Mouse (Mus musculus): ENCODE measurements at regions not wholly inside any gene's neighbourhood (a gene's known extent, or its start where the extent isn't known, plus 50 kb on each side); places are given as distances from the start of the nearest gene placed in this dataset.

- no peak overlapping the region for H3K4me3 ChIP-seq (ENCODE audit: low read length)
- no peaks in the 10 kb centered on the region for H3K9me3 ChIP-seq (ENCODE audit: low read length)
- DNase-seq (ENCODE audit: low spot score) = no peak
- no peak overlapping the region for H3K4me2 ChIP-seq (ENCODE audit: low read depth, low read length)
- ATAC-seq = no peak
- 43% methylated on average over 4 of the region's 4 CpGs for WGBS
- H3K9ac ChIP-seq (replicated peaks; ENCODE audit: low read length) = no peak overlapping the region
- H3K27ac ChIP-seq = no peak overlapping the region
- TF ChIP-seq CTCF (IDR thresholded peaks at IDR 0.05; ENCODE audit: low read depth) = no peak
- no peaks in the 10 kb centered on the region for H3K27me3 ChIP-seq (ENCODE audit: insufficient read depth, low read length)
- H3K36me3 ChIP-seq (ENCODE audit: insufficient read depth, low read length) = no peaks in the 10 kb centered on the region
- H3K4me1 ChIP-seq (ENCODE audit: insufficient read depth, low read length) = no peaks in the 10 kb centered on the region
Measured at GRCm38 (mm10) chr1:18598908-18599307, 334.0 kb upstream of the Defb41 start.

GRCm38 (mm10) chr1:18583358-18584128 lies 318.6 kb upstream of the Defb41 start:
- no peaks in the 10 kb centered on the region for H3K9me3 ChIP-seq (ENCODE audit: low read length)
- no peak for TF ChIP-seq CTCF (IDR thresholded peaks at IDR 0.05; ENCODE audit: low read depth)
- no peak overlapping the region for H3K9ac ChIP-seq (replicated peaks; ENCODE audit: low read length)
- H3K27me3 ChIP-seq (ENCODE audit: insufficient read depth, low read length) = no peaks in the 10 kb centered on the region
- ATAC-seq (no peak), DNase-seq (ENCODE audit: low spot score) (no peak)
- no peaks in the 10 kb centered on the region for H3K4me1 ChIP-seq (ENCODE audit: insufficient read depth, low read length)
- no peak overlapping the region for H3K27ac ChIP-seq
- H3K4me3 ChIP-seq (ENCODE audit: low read length) = no peak overlapping the region
- H3K36me3 ChIP-seq (ENCODE audit: insufficient read depth, low read length) = no peaks in the 10 kb centered on the region
- WGBS = 57% methylated on average over 6 of the region's 6 CpGs
- no peak overlapping the region for H3K4me2 ChIP-seq (ENCODE audit: low read depth, low read length)

- H3K4me3 ChIP-seq (ENCODE audit: low read length) = no peak overlapping the region
- H3K4me1 ChIP-seq (ENCODE audit: insufficient read depth, low read length) = no peaks in the 10 kb centered on the region
- H3K4me2 ChIP-seq (ENCODE audit: low read depth, low read length) = no peak overlapping the region
- H3K9ac ChIP-seq (replicated peaks; ENCODE audit: low read length) = no peak overlapping the region
- H3K36me3 ChIP-seq (ENCODE audit: insufficient read depth, low read length) = no peaks in the 10 kb centered on the region
- H3K27me3 ChIP-seq (ENCODE audit: insufficient read depth, low read length) = no peaks in the 10 kb centered on the region
- no peak for ATAC-seq
- H3K9me3 ChIP-seq (ENCODE audit: low read length) = no peaks in the 10 kb centered on the region
- no peak overlapping the region for H3K27ac ChIP-seq
- 87% methylated on average over 2 of the region's 2 CpGs for WGBS
- TF ChIP-seq CTCF (IDR thresholded peaks at IDR 0.05; ENCODE audit: low read depth) = no peak
- DNase-seq (ENCODE audit: low spot score) = no peak
Measured at GRCm38 (mm10) chr1:18578625-18579024, 313.7 kb upstream of the Defb41 start.

GRCm38 (mm10) chr1:18567086-18567485 lies 302.1 kb upstream of the Defb41 start:
- ATAC-seq = no peak
- H3K4me1 ChIP-seq (ENCODE audit: insufficient read depth, low read length) = no peaks in the 10 kb centered on the region
- WGBS = 71% methylated on average over 2 of the region's 2 CpGs

DNA sequence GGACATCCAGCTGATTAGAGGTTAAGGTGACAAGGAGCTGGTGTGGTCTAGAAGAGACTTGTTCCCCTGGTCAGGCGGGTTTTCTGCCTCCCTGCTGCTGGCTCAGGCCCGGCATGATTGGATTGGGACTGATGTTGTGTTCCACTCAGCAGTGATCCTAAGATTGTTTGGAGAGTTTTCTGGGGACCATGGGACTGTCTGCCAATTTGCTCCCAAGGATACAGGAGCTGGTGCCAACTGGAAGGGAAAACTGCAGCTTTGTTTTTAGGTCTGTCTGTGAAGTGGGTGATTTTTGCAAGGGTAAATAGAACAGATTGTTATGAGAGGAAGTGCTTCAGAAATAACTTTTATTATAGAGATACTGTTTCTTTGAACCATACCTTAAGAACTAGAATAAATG lies 286.3 kb upstream of the Defb41 start:
- DNase-seq (ENCODE audit: low spot score) = peak; percentile 11

More at GRCm38 (mm10) chr1:18567086-18567485, 302.1 kb upstream of the Defb41 start:
- Histone ChIP-seq H3K27me3 (ENCODE audit: insufficient read depth, low read length) (no peaks in the 10 kb centered on the region), H3K27ac (no peak overlapping the region), H3K9me3 (ENCODE audit: low read length) (no peaks in the 10 kb centered on the region), H3K4me2 (ENCODE audit: low read depth, low read length) (no peak overlapping the region), H3K4me3 (ENCODE audit: low read length) (no peak overlapping the region), H3K9ac (replicated peaks; ENCODE audit: low read length) (no peak overlapping the region), H3K36me3 (ENCODE audit: insufficient read depth, low read length) (no peaks in the 10 kb centered on the region)
- TF ChIP-seq CTCF (IDR thresholded peaks at IDR 0.05; ENCODE audit: low read depth) = no peak
- no peak for DNase-seq (ENCODE audit: low spot score)

GRCm38 (mm10) chr1:18531702-18532101 lies 266.8 kb upstream of the Defb41 start:
- no peak for TF ChIP-seq CTCF (IDR thresholded peaks at IDR 0.05; ENCODE audit: low read depth)
- no peak overlapping the region for H3K4me3 ChIP-seq (ENCODE audit: low read length)
- no peaks in the 10 kb centered on the region for H3K27me3 ChIP-seq (ENCODE audit: insufficient read depth, low read length)
- H3K9me3 ChIP-seq (ENCODE audit: low read length) = no peaks in the 10 kb centered on the region
- H3K4me2 ChIP-seq (ENCODE audit: low read depth, low read length) = no peak overlapping the region
- H3K9ac ChIP-seq (replicated peaks; ENCODE audit: low read length) = no peak overlapping the region
- WGBS = 100% methylated on average over 1 of the region's 1 CpGs
- ATAC-seq (no peak), DNase-seq (ENCODE audit: low spot score) (no peak)
- no peak overlapping the region for H3K27ac ChIP-seq
- no peaks in the 10 kb centered on the region for H3K4me1 ChIP-seq (ENCODE audit: insufficient read depth, low read length)
- no peaks in the 10 kb centered on the region for H3K36me3 ChIP-seq (ENCODE audit: insufficient read depth, low read length)

More for the DNA sequence above, 286.3 kb upstream of the Defb41 start:
- H3K4me2 ChIP-seq (ENCODE audit: low read depth, low read length) = no peak overlapping the region
- no peaks in the 10 kb centered on the region for H3K9me3 ChIP-seq (ENCODE audit: low read length)
- 46% methylated on average over 2 of the region's 2 CpGs for WGBS
- no peak for TF ChIP-seq CTCF (IDR thresholded peaks at IDR 0.05; ENCODE audit: low read depth)
- H3K36me3 ChIP-seq (ENCODE audit: insufficient read depth, low read length) = no peaks in the 10 kb centered on the region
- no peaks in the 10 kb centered on the region for H3K27me3 ChIP-seq (ENCODE audit: insufficient read depth, low read length)
- H3K4me3 ChIP-seq (ENCODE audit: low read length) = no peak overlapping the region
- H3K9ac ChIP-seq (replicated peaks; ENCODE audit: low read length) = no peak overlapping the region
- ATAC-seq = no peak
- H3K27ac ChIP-seq = no peak overlapping the region
- H3K4me1 ChIP-seq (ENCODE audit: insufficient read depth, low read length) = no peaks in the 10 kb centered on the region

DNA sequence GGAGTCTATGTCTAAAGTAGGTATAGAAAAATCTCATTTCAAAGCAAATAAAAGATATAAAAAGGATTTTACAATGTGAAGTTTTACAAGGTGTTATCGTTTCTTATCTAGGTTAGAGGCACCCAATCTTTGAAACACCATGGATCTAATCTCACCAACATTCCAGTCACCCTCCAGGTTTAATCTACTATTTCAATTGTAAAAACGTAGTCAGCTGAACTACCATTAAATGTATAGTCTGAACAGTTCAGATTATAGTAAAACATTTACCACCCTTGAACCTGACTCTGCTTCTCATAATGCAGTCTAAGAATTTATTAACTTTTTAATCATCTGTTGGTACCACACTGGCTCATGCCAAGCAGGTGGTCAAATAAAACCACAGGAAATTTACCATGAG lies 259.5 kb upstream of the Defb41 start:
- Histone ChIP-seq H3K9ac (replicated peaks; ENCODE audit: low read length) (no peak overlapping the region), H3K27ac (no peak overlapping the region), H3K27me3 (ENCODE audit: insufficient read depth, low read length) (no peaks in the 10 kb centered on the region), H3K4me3 (ENCODE audit: low read length) (no peak overlapping the region), H3K4me1 (ENCODE audit: insufficient read depth, low read length) (no peaks in the 10 kb centered on the region), H3K9me3 (ENCODE audit: low read length) (no peaks in the 10 kb centered on the region), H3K36me3 (ENCODE audit: insufficient read depth, low read length) (no peaks in the 10 kb centered on the region), H3K4me2 (ENCODE audit: low read depth, low read length) (no peak overlapping the region)
- DNase-seq (ENCODE audit: low spot score) (no peak), ATAC-seq (no peak)
- TF ChIP-seq CTCF (IDR thresholded peaks at IDR 0.05; ENCODE audit: low read depth) = no peak
- 74% methylated on average over 2 of the region's 2 CpGs for WGBS

Data from hindbrain, postnatal 0 days (tissue).